Mouse (Mus musculus) intestine, embryonic 16.5 days (tissue): ENCODE measurements at regions not wholly inside any gene's neighbourhood (a gene's known extent, or its start where the extent isn't known, plus 50 kb on each side); places are given as distances from the start of the nearest gene placed in this dataset.

Experiments
- ATAC-seq: fragments of 200-750 bp; cut with Nextera tagmentation; 2 replicates; pipeline ENCODE4 v1.8.0; 2017; ENCODE audit warnings: moderate TSS enrichment, moderate library complexity
- H3K27ac ChIP-seq: fragments of 300-500 bp; sonication (generic); 2 replicates; pipeline ENCODE4 v1.5.1; 2014; ENCODE audit warnings: mild to moderate bottlenecking, low read length
- H3K27me3 ChIP-seq: fragments of 300-500 bp; sonication (generic); replicated peaks from 2 replicates; pipeline ENCODE4 v1.6.1; 2014; ENCODE audit warnings: low read length, control low read depth, mixed read lengths; ENCODE audit not compliant: control insufficient read depth, insufficient read depth
- H3K36me3 ChIP-seq: fragments of 300-500 bp; sonication (generic); 2 replicates; pipeline ENCODE4 v1.6.1; 2014; ENCODE audit warnings: low read length, control low read depth; ENCODE audit not compliant: control insufficient read depth, insufficient read depth
- H3K4me1 ChIP-seq: fragments of 300-500 bp; sonication (generic); 2 replicates; pipeline ENCODE4 v1.6.1; 2014; ENCODE audit warnings: low read length, control low read depth, mixed read lengths; ENCODE audit not compliant: control insufficient read depth, insufficient read depth
- H3K4me2 ChIP-seq: fragments of 300-500 bp; sonication (generic); 2 replicates; pipeline ENCODE4 v1.6.1; 2014; ENCODE audit warnings: low read depth, low read length, control low read depth
- H3K4me3 ChIP-seq: fragments of 300-500 bp; sonication (generic); 2 replicates; pipeline ENCODE4 v1.5.1; 2014; ENCODE audit warnings: mild to moderate bottlenecking, low read length
- H3K9ac ChIP-seq: fragments of 300-500 bp; sonication (generic); 2 replicates; pipeline ENCODE4 v1.6.1; 2014; ENCODE audit warnings: low read depth, low read length
- H3K9me3 ChIP-seq: fragments of 300-500 bp; sonication (generic); 2 replicates; pipeline ENCODE4 v1.6.1; 2016; ENCODE audit warnings: low read length, control low read depth; ENCODE audit not compliant: control insufficient read depth
- WGBS: fragments of 180-500 bp; shearing (Covaris S2); extraction: QIAGEN DNeasy Blood & Tissue Kit; methylation state at CpG from one replicate; pipeline ENCODE4 v1.1.7; 2014; 5-methylcytosine and 5-hydroxymethylcytosine counted together

DNA sequence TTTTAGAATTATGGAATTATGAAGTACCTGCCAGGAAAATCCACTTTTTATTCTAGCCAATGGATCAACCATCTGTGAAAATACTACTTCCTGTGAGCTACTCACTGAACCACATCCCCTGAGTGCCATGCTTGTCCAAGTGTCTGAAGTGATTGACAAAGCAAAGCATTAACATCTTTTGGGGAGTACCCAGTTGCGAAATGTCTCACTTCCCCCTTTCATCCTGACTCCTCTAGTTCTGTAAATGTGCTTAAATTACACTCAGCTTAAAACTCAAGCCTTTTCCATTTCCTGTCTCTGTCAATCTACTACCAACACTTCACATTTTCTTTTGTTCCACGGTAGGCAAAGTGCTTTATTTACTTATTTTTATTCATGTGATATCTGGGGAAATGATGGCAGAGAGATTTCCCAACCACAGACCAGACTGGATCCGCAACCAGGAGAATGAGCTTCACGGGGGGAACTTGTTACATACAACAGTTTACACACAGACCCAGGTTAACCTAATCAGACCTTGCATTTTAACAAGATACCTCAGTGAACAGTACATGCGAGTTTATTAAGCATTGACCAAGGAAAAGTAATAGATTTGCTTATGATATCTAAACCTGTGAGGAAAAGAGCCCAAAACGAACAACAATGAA lies 726.1 kb upstream of the Cited2 start:
- no peaks in the 10 kb centered on the region for H3K9me3 ChIP-seq
- H3K4me1 ChIP-seq: peaks cover 5% of the 10 kb centered on the region; the same call in 1 of the 2 replicates
- H3K27me3 ChIP-seq: no peaks in the 10 kb centered on the region
- no peak overlapping the region for H3K4me3 ChIP-seq
- ATAC-seq: no peak
- no peak overlapping the region for H3K9ac ChIP-seq
- H3K27ac ChIP-seq: no peak overlapping the region
- 81% methylated on average over 6 of the region's 6 CpGs for WGBS
- H3K4me2 ChIP-seq: no peak overlapping the region
- no peaks in the 10 kb centered on the region for H3K36me3 ChIP-seq

DNA sequence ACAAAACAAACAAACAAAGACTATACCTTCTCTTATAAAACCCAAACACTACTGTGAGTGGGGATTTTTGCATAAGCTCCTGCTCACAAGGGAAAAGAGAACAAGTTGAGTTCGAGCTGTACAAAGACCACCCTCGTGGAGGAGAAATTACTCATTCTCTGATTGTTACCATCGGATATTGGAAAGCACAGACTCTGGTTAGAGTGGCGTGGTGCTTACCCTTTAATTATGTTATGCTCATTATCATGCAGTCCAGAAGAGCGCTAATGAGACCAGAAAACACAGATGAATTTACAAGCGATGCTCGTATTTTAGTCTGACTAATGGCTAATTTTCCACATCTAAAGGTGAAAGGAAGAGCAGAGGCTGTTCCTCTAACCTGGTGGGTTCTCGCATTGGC lies 721.7 kb upstream of the Cited2 start:
- H3K36me3 ChIP-seq: no peaks in the 10 kb centered on the region
- H3K4me1 ChIP-seq: no peaks in the 10 kb centered on the region
- H3K4me3 ChIP-seq: no peak overlapping the region
- no peaks in the 10 kb centered on the region for H3K27me3 ChIP-seq
- WGBS: 83% methylated on average over 8 of the region's 8 CpGs
- H3K9me3 ChIP-seq: no peaks in the 10 kb centered on the region
- H3K9ac ChIP-seq: no peak overlapping the region
- ATAC-seq: no peak
- H3K27ac ChIP-seq: no peak overlapping the region
- H3K4me2 ChIP-seq: no peak overlapping the region

- 51% methylated on average over 4 of the region's 4 CpGs for WGBS
- no peaks in the 10 kb centered on the region for H3K4me1 ChIP-seq
- no peaks in the 10 kb centered on the region for H3K36me3 ChIP-seq
- H3K4me2 ChIP-seq: no peak overlapping the region
- H3K9ac ChIP-seq: no peak overlapping the region
- ATAC-seq: no peak
- H3K27me3 ChIP-seq: no peaks in the 10 kb centered on the region
- no peak overlapping the region for H3K4me3 ChIP-seq
- no peak overlapping the region for H3K27ac ChIP-seq
- H3K9me3 ChIP-seq: no peaks in the 10 kb centered on the region
Observed at GRCm38 (mm10) chr10:17003123-17003849, 719.7 kb upstream of the Cited2 start.

DNA sequence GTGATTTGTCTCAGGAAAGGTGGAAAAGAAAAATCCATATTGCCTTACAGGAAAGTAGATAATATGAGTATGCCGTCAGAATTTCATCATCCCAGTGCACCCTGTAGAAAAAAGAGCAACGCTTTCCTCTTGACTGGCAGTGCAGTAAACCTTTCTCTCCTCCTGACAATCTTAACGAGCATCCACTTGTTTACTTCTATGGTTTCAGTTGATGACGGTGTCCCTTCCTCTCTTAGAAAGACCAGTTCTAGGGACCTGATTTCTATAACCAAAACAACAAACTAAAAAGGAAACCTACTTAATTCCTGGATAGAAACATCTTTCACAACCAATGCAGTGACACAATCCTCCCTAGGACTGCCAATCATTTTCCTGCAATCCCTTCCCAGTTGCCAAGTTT lies 714.3 kb upstream of the Cited2 start:
- Histone ChIP-seq H3K36me3 (no peaks in the 10 kb centered on the region), H3K4me1 (no peaks in the 10 kb centered on the region)

DNA sequence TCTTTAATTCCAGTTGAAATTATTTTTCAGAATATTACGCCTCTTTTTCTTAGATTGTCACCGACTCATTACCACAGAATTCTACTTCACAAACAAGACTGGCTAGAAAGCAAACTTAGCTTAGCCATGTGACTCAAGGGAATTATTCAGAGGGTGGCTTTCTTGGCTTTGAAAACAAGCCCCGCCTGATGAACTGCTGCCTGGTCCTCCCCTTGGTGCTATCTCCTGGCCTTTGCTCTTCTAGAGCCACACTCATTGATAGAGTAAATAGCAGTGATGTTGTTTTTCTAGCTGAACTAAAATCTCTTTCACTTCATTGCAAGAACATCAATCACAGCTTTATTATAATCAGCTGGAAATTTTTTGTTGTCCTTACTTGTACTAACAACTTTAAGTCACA lies 713.0 kb upstream of the Cited2 start:
- H3K27ac ChIP-seq: no peak overlapping the region
- ATAC-seq: peak; percentile 76
- WGBS: 79% methylated on average over 3 of the region's 3 CpGs

More for the DNA sequence above, 714.3 kb upstream of the Cited2 start:
- Histone ChIP-seq H3K9me3 (no peaks in the 10 kb centered on the region), H3K27ac (no peak overlapping the region), H3K4me3 (no peak overlapping the region), H3K9ac (no peak overlapping the region), H3K4me2 (no peak overlapping the region), H3K27me3 (no peaks in the 10 kb centered on the region)
- ATAC-seq: no peak
- 56% methylated on average over 4 of the region's 4 CpGs for WGBS

DNA sequence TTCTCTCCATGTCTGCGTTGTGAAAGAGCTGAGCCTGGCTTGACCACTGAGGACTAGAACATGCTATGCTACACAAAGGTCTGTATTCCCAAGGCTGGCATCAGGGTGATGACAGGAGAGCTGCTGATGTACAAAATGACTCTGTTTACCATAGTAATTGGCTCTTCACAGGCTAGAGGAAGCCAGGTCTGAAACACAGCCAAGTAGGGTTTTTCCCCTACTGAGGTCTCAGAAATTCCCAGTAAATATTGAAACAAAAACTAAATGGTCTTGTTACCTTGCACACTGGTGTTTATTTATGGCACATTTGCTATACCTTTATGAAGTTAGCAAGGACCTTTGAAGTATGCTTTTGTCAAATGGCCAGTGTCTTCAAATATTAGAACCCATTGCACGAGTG lies 711.1 kb upstream of the Cited2 start:
- Histone ChIP-seq H3K4me2 (no peak overlapping the region), H3K9ac (no peak overlapping the region), H3K4me3 (no peak overlapping the region), H3K27me3 (no peaks in the 10 kb centered on the region), H3K36me3 (no peaks in the 10 kb centered on the region), H3K4me1 (no peaks in the 10 kb centered on the region), H3K9me3 (no peaks in the 10 kb centered on the region), H3K27ac (no peak overlapping the region)
- no peak for ATAC-seq
- 87% methylated on average over 2 of the region's 2 CpGs for WGBS

More for the DNA sequence above, 713.0 kb upstream of the Cited2 start:
- H3K36me3 ChIP-seq: no peaks in the 10 kb centered on the region
- no peak overlapping the region for H3K4me2 ChIP-seq
- H3K9me3 ChIP-seq: no peaks in the 10 kb centered on the region
- no peaks in the 10 kb centered on the region for H3K27me3 ChIP-seq
- no peaks in the 10 kb centered on the region for H3K4me1 ChIP-seq
- H3K9ac ChIP-seq: no peak overlapping the region
- H3K4me3 ChIP-seq: no peak overlapping the region

DNA sequence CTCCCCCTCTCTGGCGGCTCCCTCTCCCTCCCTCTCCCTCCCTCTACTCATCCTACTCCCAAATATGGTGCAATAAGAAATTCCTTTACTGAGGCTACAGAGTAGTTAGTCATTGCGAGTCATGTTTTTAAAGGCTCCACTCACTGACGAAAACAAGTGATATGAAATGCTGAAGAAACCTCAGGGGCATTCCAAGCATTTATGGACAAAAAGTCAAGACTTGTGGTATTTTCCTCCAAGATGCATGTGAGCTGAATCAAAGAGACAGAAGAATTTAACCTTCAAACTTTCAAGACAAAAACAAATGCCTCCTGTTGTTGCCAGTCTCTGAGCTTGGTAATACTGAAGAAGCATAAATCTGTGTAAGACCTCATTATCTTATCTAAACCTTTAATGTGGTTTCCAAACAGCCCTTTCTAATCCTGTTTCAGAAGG lies 710.5 kb upstream of the Cited2 start:
- no peaks in the 10 kb centered on the region for H3K27me3 ChIP-seq
- no peak for ATAC-seq
- no peaks in the 10 kb centered on the region for H3K36me3 ChIP-seq
- no peak overlapping the region for H3K4me2 ChIP-seq
- no peaks in the 10 kb centered on the region for H3K4me1 ChIP-seq
- no peak overlapping the region for H3K9ac ChIP-seq
- no peak overlapping the region for H3K4me3 ChIP-seq
- no peak overlapping the region for H3K27ac ChIP-seq
- 53% methylated on average over 3 of the region's 3 CpGs for WGBS
- no peaks in the 10 kb centered on the region for H3K9me3 ChIP-seq

- no peaks in the 10 kb centered on the region for H3K9me3 ChIP-seq
- H3K27ac ChIP-seq: no peak overlapping the region
- H3K27me3 ChIP-seq: no peaks in the 10 kb centered on the region
- no peak overlapping the region for H3K4me3 ChIP-seq
- H3K36me3 ChIP-seq: no peaks in the 10 kb centered on the region
- 81% methylated on average over 3 of the region's 3 CpGs for WGBS
- H3K4me1 ChIP-seq: no peaks in the 10 kb centered on the region
- no peak overlapping the region for H3K4me2 ChIP-seq
- ATAC-seq: no peak
- no peak overlapping the region for H3K9ac ChIP-seq
Observed at GRCm38 (mm10) chr10:17014826-17015225, 708.2 kb upstream of the Cited2 start.

DNA sequence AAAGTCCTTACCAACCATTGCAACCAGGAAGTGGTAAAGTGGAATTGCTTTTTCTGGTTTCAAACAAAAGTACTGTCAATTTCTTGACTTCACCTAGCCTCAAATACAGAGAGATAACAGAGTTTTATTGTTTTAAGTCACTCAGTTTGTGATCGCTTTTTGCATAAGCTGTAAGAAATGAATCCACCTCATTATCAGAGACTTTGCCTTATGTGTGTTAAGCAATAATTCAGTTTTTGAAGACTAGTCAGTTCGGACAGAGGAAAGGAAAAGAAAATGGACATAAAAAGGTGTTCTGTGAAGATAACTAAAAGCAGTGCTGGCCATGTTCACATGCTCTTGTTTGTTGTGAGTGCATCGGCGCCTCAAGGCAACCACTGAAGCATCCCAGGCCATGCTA lies 706.2 kb upstream of the Cited2 start:
- H3K4me2 ChIP-seq: no peak overlapping the region
- H3K36me3 ChIP-seq: no peaks in the 10 kb centered on the region
- no peaks in the 10 kb centered on the region for H3K4me1 ChIP-seq
- H3K4me3 ChIP-seq: no peak overlapping the region
- 66% methylated on average over 4 of the region's 4 CpGs for WGBS
- no peaks in the 10 kb centered on the region for H3K9me3 ChIP-seq
- H3K27me3 ChIP-seq: no peaks in the 10 kb centered on the region
- no peak overlapping the region for H3K9ac ChIP-seq
- ATAC-seq: peak; percentile 67
- H3K27ac ChIP-seq: no peak overlapping the region
